Mouse (Mus musculus) C2C12 (cell line): ENCODE measurements around the gene Sp6.

Source experiments
- CTCF ChIP-seq: IDR thresholded peaks from one replicate; pipeline ENCODE4 v1.5.1; 2011; ENCODE audit not compliant: control insufficient read depth, insufficient read depth, insufficient read length
- MAX ChIP-seq: IDR thresholded peaks from one replicate; pipeline ENCODE4 v1.6.1; 2011; ENCODE audit warnings: mild to moderate bottlenecking, control low read depth

GRCm38 (mm10) chr11:97074235-97074634, 61.0 kb downstream of the Sp6 start:
- TF ChIP-seq CTCF (no peak), MAX (no peak)
